Mouse (Mus musculus): ENCODE measurements at regions not wholly inside any gene's neighbourhood (a gene's known extent, or its start where the extent isn't known, plus 50 kb on each side); places are given as distances from the start of the nearest gene placed in this dataset.

DNA sequence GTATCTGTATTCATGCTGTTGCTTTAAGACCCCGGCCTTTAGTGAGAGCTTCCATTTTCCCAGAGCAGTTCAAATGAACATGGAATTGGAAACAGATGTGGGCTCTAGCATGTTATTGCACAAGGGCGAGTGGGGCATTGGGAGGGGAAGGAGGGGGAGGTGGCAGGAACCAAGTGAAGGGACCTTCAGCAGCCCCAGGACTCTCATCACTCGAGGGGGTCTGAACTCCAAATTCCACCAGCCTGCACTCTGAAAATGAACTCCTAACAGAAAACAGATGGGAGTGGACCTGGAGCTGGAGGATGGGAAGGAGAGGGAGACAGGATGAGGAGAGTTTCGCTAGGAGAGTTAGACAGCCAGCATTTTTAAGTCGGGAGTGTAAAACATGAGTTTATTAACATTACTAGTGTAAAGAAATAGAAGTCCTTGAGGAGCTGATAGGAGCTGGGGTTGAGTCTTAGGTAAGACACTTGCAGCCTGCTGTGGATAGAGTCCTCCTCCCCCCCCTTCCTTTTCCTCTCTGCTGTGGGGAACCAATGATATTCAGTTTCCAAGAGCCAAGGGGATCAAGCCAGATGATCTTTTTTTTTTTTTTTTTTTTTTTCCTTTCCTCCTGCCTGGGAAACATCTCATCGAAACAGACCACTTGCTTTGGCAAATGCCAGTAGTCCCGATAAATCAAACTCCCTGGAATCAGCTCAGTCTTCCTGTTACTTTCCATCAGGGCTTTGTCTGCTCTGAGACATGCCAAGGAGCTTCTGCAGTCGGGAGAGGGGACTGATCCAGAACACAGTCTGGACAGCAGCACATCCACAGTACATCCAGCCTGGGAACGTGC lies 351.0 kb downstream of the Ets1 start:
- no peak for DNase-seq (ENCODE audit: low spot score)
- H3K27ac ChIP-seq (replicated peaks): no peak overlapping the region

DNA sequence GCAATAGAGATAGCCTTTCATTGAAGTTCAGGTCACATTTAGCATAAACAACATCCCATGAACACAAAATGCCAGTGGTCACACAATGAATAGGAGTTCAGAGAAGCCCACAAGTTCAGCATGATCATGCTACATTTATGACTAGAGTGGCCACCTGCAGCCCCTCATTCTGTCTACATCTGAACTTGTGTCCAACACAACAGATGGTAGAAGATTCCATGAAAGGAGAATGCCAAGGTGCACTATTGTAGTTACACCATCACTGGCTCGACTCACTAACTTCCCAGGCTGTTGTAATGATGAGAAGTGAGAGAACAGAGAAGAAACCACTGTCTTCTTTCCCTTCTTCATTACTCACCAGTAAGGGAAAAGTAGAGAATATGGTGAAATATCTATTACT lies 353.0 kb downstream of the Ets1 start:
- no peak for ATAC-seq (ENCODE audit: low FRiP score, low TSS enrichment)
- Histone ChIP-seq H3K4me2 (replicated peaks; ENCODE audit: low read depth) (no peak overlapping the region), H3K36me3 (ENCODE audit: control insufficient read depth, insufficient read depth, low read length) (no peaks in the 10 kb centered on the region), H3K27me3 (ENCODE audit: control insufficient read depth, insufficient read depth, low read length) (no peaks in the 10 kb centered on the region), H3K27ac (replicated peaks) (no peak overlapping the region), H3K4me1 (replicated peaks; ENCODE audit: control insufficient read depth, insufficient read depth) (no peaks in the 10 kb centered on the region), H3K9me3 (ENCODE audit: control insufficient read depth, low read length) (no peaks in the 10 kb centered on the region), H3K9ac (ENCODE audit: low read length) (no peak overlapping the region), H3K4me3 (ENCODE audit: low read depth, low read length) (no peak overlapping the region)
- DNase-seq (ENCODE audit: low spot score): no peak
- WGBS: 88% methylated on average over 1 of the region's 1 CpGs
- TF ChIP-seq CTCF (IDR thresholded peaks at IDR 0.05; ENCODE audit: low read depth): no peak
- no peak for TF ChIP-seq EP300 (optimal IDR thresholded peaks at IDR 0.05)

More for the DNA sequence above, 351.0 kb downstream of the Ets1 start:
- Histone ChIP-seq H3K36me3 (ENCODE audit: control insufficient read depth, insufficient read depth, low read length) (no peaks in the 10 kb centered on the region), H3K9ac (ENCODE audit: low read length) (no peak overlapping the region), H3K4me1 (replicated peaks; ENCODE audit: control insufficient read depth, insufficient read depth) (no peaks in the 10 kb centered on the region), H3K27me3 (ENCODE audit: control insufficient read depth, insufficient read depth, low read length) (no peaks in the 10 kb centered on the region), H3K9me3 (ENCODE audit: control insufficient read depth, low read length) (no peaks in the 10 kb centered on the region), H3K4me2 (replicated peaks; ENCODE audit: low read depth) (no peak overlapping the region), H3K4me3 (ENCODE audit: low read depth, low read length) (no peak overlapping the region)
- WGBS: 39% methylated on average over 9 of the region's 9 CpGs
- TF ChIP-seq EP300 (optimal IDR thresholded peaks at IDR 0.05) (no peak), CTCF (IDR thresholded peaks at IDR 0.05; ENCODE audit: low read depth) (no peak)
- ATAC-seq (ENCODE audit: low FRiP score, low TSS enrichment): no peak

DNA sequence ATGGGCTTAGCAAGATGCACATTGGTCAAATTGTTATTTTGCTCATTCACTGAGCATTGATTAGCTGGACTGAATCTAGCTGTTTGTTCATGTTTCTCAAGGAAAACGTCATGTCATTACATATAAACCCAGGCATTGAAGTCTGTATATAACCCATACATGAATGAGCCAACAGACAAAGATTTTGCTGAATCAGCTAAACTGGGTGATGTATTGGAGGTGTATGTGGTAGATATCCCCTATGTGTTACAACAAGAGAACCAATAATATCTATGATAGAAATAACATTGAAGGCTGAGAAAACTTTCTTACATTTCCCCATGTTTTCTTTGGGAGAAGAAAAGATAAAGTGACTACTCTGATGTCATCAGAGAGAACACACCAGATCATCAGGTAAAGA lies 362.3 kb downstream of the Ets1 start:
- Histone ChIP-seq H3K4me2 (replicated peaks; ENCODE audit: low read depth) (no peak overlapping the region), H3K27ac (replicated peaks) (no peak overlapping the region), H3K9ac (ENCODE audit: low read length) (no peak overlapping the region), H3K4me3 (ENCODE audit: low read depth, low read length) (no peak overlapping the region), H3K27me3 (ENCODE audit: control insufficient read depth, insufficient read depth, low read length) (no peaks in the 10 kb centered on the region), H3K36me3 (ENCODE audit: control insufficient read depth, insufficient read depth, low read length) (no peaks in the 10 kb centered on the region), H3K4me1 (replicated peaks; ENCODE audit: control insufficient read depth, insufficient read depth) (no peaks in the 10 kb centered on the region), H3K9me3 (ENCODE audit: control insufficient read depth, low read length) (no peaks in the 10 kb centered on the region)
- TF ChIP-seq CTCF (IDR thresholded peaks at IDR 0.05; ENCODE audit: low read depth): no peak
- no peak for TF ChIP-seq EP300 (optimal IDR thresholded peaks at IDR 0.05)
- WGBS: 84% methylated on average over 1 of the region's 1 CpGs
- no peak for DNase-seq (ENCODE audit: low spot score)
- ATAC-seq (ENCODE audit: low FRiP score, low TSS enrichment): no peak

DNA sequence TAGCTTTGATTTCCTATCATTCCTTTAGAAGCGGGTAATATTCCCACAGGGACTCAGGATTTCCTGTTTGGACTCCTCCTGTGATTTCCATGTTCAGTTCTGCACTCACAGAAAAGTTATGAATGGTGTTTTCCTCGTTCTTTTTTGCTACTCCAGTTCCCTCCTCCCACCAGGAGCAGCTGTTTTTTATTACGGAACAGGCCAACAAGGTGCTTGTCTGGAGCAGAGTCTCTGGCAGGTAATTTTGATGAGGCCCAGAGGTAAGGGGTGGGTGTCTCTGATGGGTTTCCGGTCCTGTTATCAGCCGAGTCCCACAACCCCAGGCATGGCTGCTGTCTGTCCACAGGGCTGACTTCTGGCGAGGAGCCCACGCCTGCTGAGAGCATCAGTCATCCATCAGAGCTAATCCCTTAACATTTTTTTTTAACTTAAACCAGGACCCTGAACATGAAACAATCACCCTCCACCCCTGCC lies 364.7 kb downstream of the Ets1 start:
- DNase-seq (ENCODE audit: low spot score): no peak
- H3K4me1 ChIP-seq (replicated peaks; ENCODE audit: control insufficient read depth, insufficient read depth): no peaks in the 10 kb centered on the region
- H3K36me3 ChIP-seq (ENCODE audit: control insufficient read depth, insufficient read depth, low read length): no peaks in the 10 kb centered on the region
- no peaks in the 10 kb centered on the region for H3K27me3 ChIP-seq (ENCODE audit: control insufficient read depth, insufficient read depth, low read length)
- 43% methylated on average over 7 of the region's 7 CpGs for WGBS
- no peak overlapping the region for H3K27ac ChIP-seq (replicated peaks)
- no peak overlapping the region for H3K4me3 ChIP-seq (ENCODE audit: low read depth, low read length)
- no peaks in the 10 kb centered on the region for H3K9me3 ChIP-seq (ENCODE audit: control insufficient read depth, low read length)
- ATAC-seq (ENCODE audit: low FRiP score, low TSS enrichment): no peak
- H3K9ac ChIP-seq (ENCODE audit: low read length): no peak overlapping the region
- TF ChIP-seq CTCF (IDR thresholded peaks at IDR 0.05; ENCODE audit: low read depth): no peak
- TF ChIP-seq EP300 (optimal IDR thresholded peaks at IDR 0.05): no peak
- H3K4me2 ChIP-seq (replicated peaks; ENCODE audit: low read depth): peak overlapping the region; percentile 19; the same call in 1 of the 2 replicates

DNA sequence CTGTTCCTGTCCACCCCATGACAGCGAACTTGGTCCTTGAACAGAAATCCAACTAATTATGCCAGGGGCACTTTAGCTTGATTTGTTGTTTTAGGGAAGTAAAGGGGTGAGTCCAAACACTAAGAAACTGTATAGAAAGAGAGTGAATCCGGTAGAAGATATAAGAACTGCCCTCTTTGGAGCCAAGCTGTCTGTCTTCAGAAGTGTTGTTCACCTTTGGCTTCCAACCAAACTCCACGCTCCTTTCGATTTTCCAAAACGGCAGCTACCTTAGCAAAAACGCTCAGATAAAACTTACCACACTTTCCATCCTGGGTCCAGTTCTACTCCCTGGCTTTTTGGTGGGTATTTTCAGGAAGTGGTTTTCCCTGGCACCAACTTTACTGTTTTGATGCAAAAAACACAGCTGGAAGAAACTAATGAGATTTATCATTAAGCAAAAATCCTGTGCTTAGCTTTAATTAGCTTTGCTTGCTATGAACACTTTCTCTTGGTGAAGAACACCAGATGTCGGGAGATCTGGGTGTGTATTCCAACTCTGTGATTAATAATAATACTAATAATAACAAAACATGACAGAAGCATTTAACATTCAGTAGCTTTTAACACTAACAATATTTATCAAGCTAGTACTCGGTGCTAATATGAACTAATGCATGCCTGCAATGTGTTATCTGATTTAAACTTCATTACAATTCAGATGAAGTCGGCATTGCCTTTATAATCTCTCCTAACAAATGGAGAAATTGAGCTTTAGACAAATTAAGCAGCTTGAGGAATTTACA lies 365.3 kb downstream of the Ets1 start:
- H3K36me3 ChIP-seq (ENCODE audit: control insufficient read depth, insufficient read depth, low read length): no peaks in the 10 kb centered on the region
- H3K4me3 ChIP-seq (ENCODE audit: low read depth, low read length): no peak overlapping the region
- DNase-seq (ENCODE audit: low spot score): no peak
- no peak overlapping the region for H3K27ac ChIP-seq (replicated peaks)
- peak overlapping the region; percentile 19; the same call in 1 of the 2 replicates for H3K4me2 ChIP-seq (replicated peaks; ENCODE audit: low read depth)
- ATAC-seq (ENCODE audit: low FRiP score, low TSS enrichment): no peak
- no peak overlapping the region for H3K9ac ChIP-seq (ENCODE audit: low read length)
- no peaks in the 10 kb centered on the region for H3K4me1 ChIP-seq (replicated peaks; ENCODE audit: control insufficient read depth, insufficient read depth)
- no peak for TF ChIP-seq EP300 (optimal IDR thresholded peaks at IDR 0.05)
- no peak for TF ChIP-seq CTCF (IDR thresholded peaks at IDR 0.05; ENCODE audit: low read depth)
- WGBS: 27% methylated on average over 9 of the region's 9 CpGs
- no peaks in the 10 kb centered on the region for H3K27me3 ChIP-seq (ENCODE audit: control insufficient read depth, insufficient read depth, low read length)
- H3K9me3 ChIP-seq (ENCODE audit: control insufficient read depth, low read length): no peaks in the 10 kb centered on the region

DNA sequence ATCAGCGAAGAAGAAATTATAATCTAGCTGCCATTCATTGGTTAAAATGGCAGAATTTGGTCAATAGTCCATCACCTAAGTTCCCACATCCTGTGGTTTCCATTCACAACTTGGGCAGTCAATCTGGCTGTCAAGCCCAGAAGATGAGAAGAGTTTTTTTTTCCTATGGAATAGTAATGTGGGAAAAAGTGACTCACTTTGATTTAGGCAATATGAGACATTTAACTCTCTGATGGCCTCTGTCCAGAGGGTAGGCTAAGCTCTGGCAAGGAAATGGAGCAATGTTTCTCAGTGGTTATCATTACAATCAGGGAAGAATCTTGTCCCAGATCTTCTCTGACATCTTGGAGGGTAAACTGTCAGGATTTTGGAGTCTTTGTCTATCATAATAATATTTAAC lies 367.9 kb downstream of the Ets1 start:
- H3K4me1 ChIP-seq (replicated peaks; ENCODE audit: control insufficient read depth, insufficient read depth): no peaks in the 10 kb centered on the region
- 88% methylated on average over 1 of the region's 1 CpGs for WGBS

More for the DNA sequence above, 367.9 kb downstream of the Ets1 start:
- H3K27ac ChIP-seq (replicated peaks): no peak overlapping the region
- no peaks in the 10 kb centered on the region for H3K9me3 ChIP-seq (ENCODE audit: control insufficient read depth, low read length)
- H3K4me3 ChIP-seq (ENCODE audit: low read depth, low read length): no peak overlapping the region
- no peaks in the 10 kb centered on the region for H3K27me3 ChIP-seq (ENCODE audit: control insufficient read depth, insufficient read depth, low read length)
- no peak overlapping the region for H3K9ac ChIP-seq (ENCODE audit: low read length)
- TF ChIP-seq CTCF (IDR thresholded peaks at IDR 0.05; ENCODE audit: low read depth): no peak
- no peak for TF ChIP-seq EP300 (optimal IDR thresholded peaks at IDR 0.05)
- DNase-seq (ENCODE audit: low spot score) (no peak), ATAC-seq (ENCODE audit: low FRiP score, low TSS enrichment) (no peak)
- no peaks in the 10 kb centered on the region for H3K36me3 ChIP-seq (ENCODE audit: control insufficient read depth, insufficient read depth, low read length)
- H3K4me2 ChIP-seq (replicated peaks; ENCODE audit: low read depth): no peak overlapping the region

Data from stomach, postnatal 0 days (tissue).